Mouse (Mus musculus): ENCODE measurements at regions not wholly inside any gene's neighbourhood (a gene's known extent, or its start where the extent isn't known, plus 50 kb on each side); places are given as distances from the start of the nearest gene placed in this dataset.
A peak's percentile ranks its signal among the peaks of the same experiment; 100 is the strongest.

- WGBS = 79% methylated on average over 7 of the region's 7 CpGs
- no peak overlapping the region for H3K27ac ChIP-seq (replicated peaks)
- ATAC-seq (ENCODE audit: insufficient number of reproducible peaks, low FRiP score, low TSS enrichment, low read depth) = no peak
- H3K4me2 ChIP-seq (replicated peaks) = no peak overlapping the region
- H3K4me1 ChIP-seq = no peaks in the 10 kb centered on the region
- no peaks in the 10 kb centered on the region for H3K9me3 ChIP-seq (replicated peaks)
- no peak overlapping the region for H3K4me3 ChIP-seq (replicated peaks)
- H3K9ac ChIP-seq = no peak overlapping the region
- no peaks in the 10 kb centered on the region for H3K36me3 ChIP-seq
- peaks cover 5% of the 10 kb centered on the region; the same call in 1 of the 2 replicates for H3K27me3 ChIP-seq
Measured at GRCm38 (mm10) chr17:45258007-45258406, 175.5 kb downstream of the Cdc5l start.

DNA sequence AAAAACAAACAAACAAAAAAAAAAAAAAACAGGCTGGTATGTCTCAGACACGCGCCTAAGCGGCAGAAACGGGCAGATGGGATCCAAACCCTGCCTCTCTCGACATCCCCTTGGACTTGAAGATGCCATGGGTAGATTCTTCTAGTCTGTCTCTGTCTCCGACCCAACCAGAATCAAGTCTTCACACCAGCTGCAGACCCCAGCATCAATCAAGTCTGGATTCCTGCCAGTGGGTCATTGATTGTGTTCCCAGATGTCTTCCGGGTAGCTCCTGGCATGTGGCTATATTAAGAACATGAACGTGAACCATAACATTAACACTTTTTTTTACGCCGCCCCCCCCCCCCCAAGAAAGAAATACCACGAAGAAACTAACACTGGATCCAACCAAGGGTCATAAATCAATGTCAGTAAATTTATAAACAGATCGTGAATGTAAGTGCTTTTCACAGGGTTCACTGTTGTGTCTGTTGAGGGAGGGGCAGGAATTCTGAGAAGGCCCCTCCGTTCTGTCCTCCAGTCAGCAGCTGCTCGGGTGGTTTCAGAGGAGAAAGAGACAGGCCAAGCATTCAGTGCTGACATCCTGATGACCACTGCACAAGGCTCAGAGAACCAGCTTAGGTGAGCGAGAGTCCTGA lies 180.8 kb downstream of the Cdc5l start:
- no peak overlapping the region for H3K9ac ChIP-seq
- H3K4me3 ChIP-seq (replicated peaks) = no peak overlapping the region
- no peaks in the 10 kb centered on the region for H3K36me3 ChIP-seq
- H3K9me3 ChIP-seq (replicated peaks) = no peaks in the 10 kb centered on the region
- H3K4me2 ChIP-seq (replicated peaks) = no peak overlapping the region
- peaks cover 11% of the 10 kb centered on the region for H3K27me3 ChIP-seq
- 65% methylated on average over 15 of the region's 15 CpGs for WGBS
- no peak for ATAC-seq (ENCODE audit: insufficient number of reproducible peaks, low FRiP score, low TSS enrichment, low read depth)
- no peak overlapping the region for H3K27ac ChIP-seq (replicated peaks)
- H3K4me1 ChIP-seq = peaks cover 10% of the 10 kb centered on the region

DNA sequence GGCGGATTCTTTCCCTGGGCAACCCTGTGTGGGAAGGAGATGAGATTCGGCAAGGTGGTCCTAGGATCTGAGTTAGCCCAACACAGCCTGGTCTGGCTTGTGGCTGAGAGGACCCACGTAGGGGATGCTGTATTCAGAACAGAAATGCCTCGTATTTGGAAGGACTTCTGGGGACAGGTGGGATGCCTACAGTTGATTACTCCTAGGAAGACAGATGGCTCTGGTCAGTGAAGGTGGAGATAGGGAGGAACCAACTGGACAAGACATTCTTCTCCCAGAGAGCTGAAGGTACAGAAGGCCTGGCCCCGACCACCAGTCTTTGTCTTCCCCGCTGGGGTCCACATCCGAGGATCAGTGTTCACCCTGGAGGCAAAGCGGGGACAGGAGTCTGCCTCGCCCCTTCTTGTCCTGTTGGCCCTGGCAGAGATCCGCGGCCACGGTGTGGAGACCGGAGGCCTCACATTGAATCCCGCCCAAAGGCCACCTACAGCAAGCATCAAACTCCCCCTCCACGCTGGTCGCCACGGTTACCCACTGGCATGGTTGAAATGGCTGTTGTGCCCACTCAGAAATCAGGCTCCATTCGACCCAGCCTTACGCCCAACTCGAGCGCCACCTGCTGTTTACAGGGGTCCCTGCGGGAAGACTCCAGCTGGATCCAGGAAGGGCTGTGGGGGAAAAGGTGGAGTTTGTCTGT lies 182.4 kb downstream of the Cdc5l start:
- Histone ChIP-seq H3K4me1 (peaks cover 18% of the 10 kb centered on the region), H3K4me2 (replicated peaks) (peak overlapping the region; percentile 31; the same call in 1 of the 2 replicates), H3K36me3 (no peaks in the 10 kb centered on the region), H3K4me3 (replicated peaks) (no peak overlapping the region), H3K9ac (no peak overlapping the region), H3K9me3 (replicated peaks) (no peaks in the 10 kb centered on the region), H3K27ac (replicated peaks) (no peak overlapping the region), H3K27me3 (peaks cover 17% of the 10 kb centered on the region)
- WGBS = 30% methylated on average over 22 of the region's 22 CpGs
- ATAC-seq (ENCODE audit: insufficient number of reproducible peaks, low FRiP score, low TSS enrichment, low read depth) = no peak

- H3K36me3 ChIP-seq = no peaks in the 10 kb centered on the region
- no peaks in the 10 kb centered on the region for H3K9me3 ChIP-seq (replicated peaks)
- H3K4me2 ChIP-seq (replicated peaks) = no peak overlapping the region
- no peak overlapping the region for H3K9ac ChIP-seq
- no peak for ATAC-seq (ENCODE audit: insufficient number of reproducible peaks, low FRiP score, low TSS enrichment, low read depth)
- WGBS = 60% methylated on average over 10 of the region's 10 CpGs
- peaks cover 18% of the 10 kb centered on the region for H3K4me1 ChIP-seq
- H3K4me3 ChIP-seq (replicated peaks) = no peak overlapping the region
- H3K27ac ChIP-seq (replicated peaks) = no peak overlapping the region
- peaks cover 23% of the 10 kb centered on the region for H3K27me3 ChIP-seq
Measured at GRCm38 (mm10) chr17:45250450-45250849, 183.1 kb downstream of the Cdc5l start.

DNA sequence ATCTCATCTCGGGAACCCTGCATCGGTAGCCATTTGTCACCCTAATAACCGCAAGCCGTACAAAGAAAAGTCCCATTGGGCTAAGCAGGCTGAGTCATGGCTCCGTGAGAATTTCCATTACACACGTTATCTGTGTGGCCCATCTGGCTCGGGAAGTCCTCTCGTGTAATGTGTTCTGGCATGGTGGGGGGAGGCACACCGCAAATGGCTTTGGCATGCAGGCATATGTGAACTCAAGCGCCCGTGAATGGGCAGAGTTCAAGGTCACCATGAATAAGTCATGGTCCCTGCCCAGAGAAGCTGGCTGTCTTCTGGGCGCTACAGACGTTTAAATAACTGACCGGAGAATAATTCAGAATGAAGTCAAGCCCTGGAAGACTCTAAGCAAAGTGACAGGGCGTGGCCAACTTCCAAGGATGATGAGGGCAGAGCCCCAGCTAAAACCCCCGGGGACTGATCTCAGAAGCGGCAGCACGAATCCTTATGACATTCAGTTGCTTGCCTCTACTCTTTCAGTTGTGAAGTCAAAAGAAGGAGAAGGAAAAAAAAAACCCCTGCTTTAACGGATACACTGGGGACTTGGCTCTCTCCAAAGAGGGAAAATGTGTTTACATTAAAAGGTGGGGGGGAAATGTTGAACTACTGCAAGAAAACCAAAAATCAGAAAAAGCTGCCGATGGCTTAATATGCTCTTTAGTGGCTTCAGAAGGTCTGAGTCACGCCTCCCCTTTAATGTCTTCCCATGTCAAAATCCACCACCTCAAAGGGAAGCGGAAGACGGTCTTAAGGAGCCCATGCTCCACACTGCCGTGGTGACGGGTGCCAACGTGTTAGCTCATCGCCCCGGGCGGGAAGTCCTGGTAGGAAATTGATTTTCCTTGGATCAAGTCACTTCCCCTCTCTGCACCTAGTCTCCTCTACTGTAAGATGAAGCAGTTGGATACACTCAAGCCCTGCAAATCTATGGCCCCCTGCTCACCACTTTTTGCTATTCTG lies 186.1 kb downstream of the Cdc5l start:
- peaks cover 43% of the 10 kb centered on the region for H3K4me1 ChIP-seq

GRCm38 (mm10) chr17:45244870-45245269 lies 188.7 kb downstream of the Cdc5l start:
- Histone ChIP-seq H3K4me1 (peaks cover 42% of the 10 kb centered on the region), H3K9me3 (replicated peaks) (no peaks in the 10 kb centered on the region), H3K4me3 (replicated peaks) (no peak overlapping the region), H3K36me3 (no peaks in the 10 kb centered on the region), H3K4me2 (replicated peaks) (no peak overlapping the region), H3K27me3 (peaks cover 15% of the 10 kb centered on the region; the same call in 1 of the 2 replicates), H3K9ac (no peak overlapping the region), H3K27ac (replicated peaks) (no peak overlapping the region)
- ATAC-seq (ENCODE audit: insufficient number of reproducible peaks, low FRiP score, low TSS enrichment, low read depth) = peak; percentile 70
- whole genome bisulfite sequencing = 63% methylated on average over 10 of the region's 10 CpGs

More for the DNA sequence above, 186.1 kb downstream of the Cdc5l start:
- peak overlapping the region; percentile 34; the same call in 1 of the 2 replicates for H3K27ac ChIP-seq (replicated peaks)
- H3K27me3 ChIP-seq = peaks cover 18% of the 10 kb centered on the region; the same call in 1 of the 2 replicates
- no peak overlapping the region for H3K4me3 ChIP-seq (replicated peaks)
- no peaks in the 10 kb centered on the region for H3K36me3 ChIP-seq
- 0 out of 2 replicates have a peak overlapping the region, but pooled peaks have one; percentile 15 for H3K4me2 ChIP-seq (replicated peaks)
- H3K9ac ChIP-seq = no peak overlapping the region
- no peak for ATAC-seq (ENCODE audit: insufficient number of reproducible peaks, low FRiP score, low TSS enrichment, low read depth)
- WGBS = 43% methylated on average over 29 of the region's 29 CpGs
- no peaks in the 10 kb centered on the region for H3K9me3 ChIP-seq (replicated peaks)

DNA sequence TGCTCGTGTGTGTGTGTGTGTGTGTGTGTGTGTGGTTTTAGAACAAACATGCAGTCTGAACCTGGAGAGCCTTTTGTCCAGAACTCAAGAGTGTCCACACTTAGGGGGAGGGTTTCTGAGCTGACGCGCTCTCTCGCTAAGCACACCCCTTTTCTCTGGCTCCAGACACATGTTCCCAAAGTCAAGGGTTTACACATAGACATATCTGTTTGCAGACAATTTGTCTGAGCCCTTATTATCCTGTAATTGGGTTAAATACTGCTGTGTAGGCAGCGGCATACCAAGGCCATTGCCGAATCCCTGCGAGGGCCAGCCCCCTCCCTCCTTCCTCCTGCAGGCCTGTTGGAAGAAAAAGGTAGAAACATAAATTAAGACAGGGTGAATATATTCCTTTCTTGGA lies 190.4 kb downstream of the Cdc5l start:
- 22% methylated on average over 7 of the region's 7 CpGs for WGBS
- H3K4me2 ChIP-seq (replicated peaks) = no peak overlapping the region
- peak overlapping the region; percentile 67 for H3K27ac ChIP-seq (replicated peaks)
- no peak overlapping the region for H3K9ac ChIP-seq
- peaks cover 47% of the 10 kb centered on the region for H3K4me1 ChIP-seq
- H3K36me3 ChIP-seq = no peaks in the 10 kb centered on the region
- peak; percentile 75; the same call in 1 of the 2 replicates for ATAC-seq (ENCODE audit: insufficient number of reproducible peaks, low FRiP score, low TSS enrichment, low read depth)
- peaks cover 17% of the 10 kb centered on the region for H3K27me3 ChIP-seq
- no peak overlapping the region for H3K4me3 ChIP-seq (replicated peaks)
- H3K9me3 ChIP-seq (replicated peaks) = no peaks in the 10 kb centered on the region

GRCm38 (mm10) chr17:45242076-45242475 lies 191.5 kb downstream of the Cdc5l start:
- ATAC-seq (ENCODE audit: insufficient number of reproducible peaks, low FRiP score, low TSS enrichment, low read depth) = no peak
- no peaks in the 10 kb centered on the region for H3K36me3 ChIP-seq
- no peak overlapping the region for H3K27ac ChIP-seq (replicated peaks)
- no peak overlapping the region for H3K4me2 ChIP-seq (replicated peaks)
- H3K4me3 ChIP-seq (replicated peaks) = no peak overlapping the region
- WGBS = 85% methylated on average over 6 of the region's 6 CpGs
- no peak overlapping the region for H3K9ac ChIP-seq
- peaks cover 38% of the 10 kb centered on the region for H3K4me1 ChIP-seq
- no peaks in the 10 kb centered on the region for H3K9me3 ChIP-seq (replicated peaks)
- peaks cover 19% of the 10 kb centered on the region for H3K27me3 ChIP-seq

DNA sequence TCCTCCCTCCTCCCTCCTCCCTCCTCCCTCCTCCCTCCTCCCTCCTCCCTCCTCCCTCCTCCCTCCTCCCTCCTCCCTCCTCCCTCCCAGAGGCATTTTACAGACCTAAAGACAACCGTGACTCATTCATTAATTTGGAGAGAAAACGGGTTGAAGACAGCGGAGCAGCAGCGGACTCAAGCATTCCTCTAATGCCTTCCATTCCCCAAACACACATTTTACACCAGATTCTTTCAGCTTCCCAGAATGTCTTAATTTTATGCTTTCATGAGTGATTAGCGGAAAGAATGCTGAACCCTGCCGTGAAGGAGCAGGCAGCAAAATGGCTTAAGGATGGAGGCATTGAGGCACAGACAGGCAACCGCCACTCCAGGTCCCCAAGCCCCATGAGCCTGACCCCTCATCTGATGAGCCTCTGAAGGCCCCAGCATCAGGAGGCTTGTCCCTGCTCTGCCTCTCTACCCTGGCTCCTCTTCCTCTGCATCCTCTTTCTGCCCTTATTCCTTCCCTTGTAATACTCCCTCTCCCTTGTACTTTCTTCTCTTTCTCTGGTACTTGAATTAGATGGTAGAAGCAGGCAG lies 192.5 kb downstream of the Cdc5l start:
- Histone ChIP-seq H3K9ac (no peak overlapping the region), H3K4me3 (replicated peaks) (no peak overlapping the region), H3K36me3 (no peaks in the 10 kb centered on the region), H3K27ac (replicated peaks) (no peak overlapping the region), H3K4me1 (peaks cover 36% of the 10 kb centered on the region), H3K4me2 (replicated peaks) (no peak overlapping the region), H3K27me3 (peaks cover 15% of the 10 kb centered on the region), H3K9me3 (replicated peaks) (no peaks in the 10 kb centered on the region)
- no peak for ATAC-seq (ENCODE audit: insufficient number of reproducible peaks, low FRiP score, low TSS enrichment, low read depth)
- WGBS = 14% methylated on average over 7 of the region's 7 CpGs

DNA sequence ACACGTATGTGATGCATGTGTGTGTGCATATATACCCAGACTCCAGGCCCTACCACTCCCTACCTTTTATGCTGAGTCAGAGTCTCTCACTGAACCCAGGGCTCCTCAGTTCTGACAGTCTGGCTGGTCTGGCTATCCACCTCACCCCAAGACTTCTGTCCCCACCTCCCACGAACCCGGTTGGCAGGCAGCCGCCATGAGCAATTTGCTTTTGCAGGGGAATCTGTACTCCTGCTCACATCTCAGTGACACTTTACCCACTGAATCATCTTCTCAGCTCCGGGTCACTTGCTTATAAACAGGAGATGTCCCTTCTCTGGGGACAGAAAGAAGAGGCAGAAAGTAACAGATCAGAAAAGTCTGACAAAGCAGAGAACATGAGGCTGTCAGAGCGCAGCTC lies 193.0 kb downstream of the Cdc5l start:
- Histone ChIP-seq H3K36me3 (no peaks in the 10 kb centered on the region), H3K9me3 (replicated peaks) (no peaks in the 10 kb centered on the region), H3K4me3 (replicated peaks) (no peak overlapping the region), H3K9ac (no peak overlapping the region), H3K27me3 (peaks cover 10% of the 10 kb centered on the region), H3K4me2 (replicated peaks) (no peak overlapping the region), H3K27ac (replicated peaks) (no peak overlapping the region), H3K4me1 (peaks cover 36% of the 10 kb centered on the region)
- WGBS = 42% methylated on average over 6 of the region's 6 CpGs
- ATAC-seq (ENCODE audit: insufficient number of reproducible peaks, low FRiP score, low TSS enrichment, low read depth) = no peak

GRCm38 (mm10) chr17:45237246-45237645 lies 196.3 kb downstream of the Cdc5l start:
- 79% methylated on average over 1 of the region's 1 CpGs for WGBS

More at GRCm38 (mm10) chr17:45237246-45237645, 196.3 kb downstream of the Cdc5l start:
- Histone ChIP-seq H3K27ac (replicated peaks) (no peak overlapping the region), H3K27me3 (peaks cover 32% of the 10 kb centered on the region), H3K4me3 (replicated peaks) (no peak overlapping the region), H3K9ac (no peak overlapping the region), H3K4me2 (replicated peaks) (no peak overlapping the region), H3K9me3 (replicated peaks) (no peaks in the 10 kb centered on the region), H3K36me3 (no peaks in the 10 kb centered on the region), H3K4me1 (peaks cover 11% of the 10 kb centered on the region)
- ATAC-seq (ENCODE audit: insufficient number of reproducible peaks, low FRiP score, low TSS enrichment, low read depth) = no peak
